Mouse (Mus musculus) layer of hippocampus, adult 9-11 months (tissue): ENCODE measurements at regions not wholly inside any gene's neighbourhood (a gene's known extent, or its start where the extent isn't known, plus 50 kb on each side); places are given as distances from the start of the nearest gene placed in this dataset.

Source experiments
- DNase-seq: peaks from one replicate; pipeline ENCODE4 v3.0.0; 2022

GRCm38 (mm10) chr12:69451110-69451509 is 78.9 kb upstream of the Gm9887 start:
- DNase-seq = no peak

- peak; percentile 70 for DNase-seq
Observed at GRCm38 (mm10) chr12:69447962-69448767, 75.9 kb upstream of the Gm9887 start.

GRCm38 (mm10) chr12:69447322-69447827 is 75.1 kb upstream of the Gm9887 start:
- peak; percentile 33 for DNase-seq

GRCm38 (mm10) chr12:69446468-69447321 is 74.4 kb upstream of the Gm9887 start:
- DNase-seq = peak; percentile 23

- no peak for DNase-seq
Observed at GRCm38 (mm10) chr12:69446085-69446467, 73.8 kb upstream of the Gm9887 start.

- no peak for DNase-seq
Observed at GRCm38 (mm10) chr12:69442321-69442720, 70.1 kb upstream of the Gm9887 start.

GRCm38 (mm10) chr12:69441764-69442163 is 69.5 kb upstream of the Gm9887 start:
- no peak for DNase-seq

- DNase-seq = no peak
Observed at GRCm38 (mm10) chr12:69438271-69438670, 66.0 kb upstream of the Gm9887 start.

GRCm38 (mm10) chr12:69436839-69437501 is 64.7 kb upstream of the Gm9887 start:
- peak; percentile 50 for DNase-seq

GRCm38 (mm10) chr12:69434315-69434714 is 62.1 kb upstream of the Gm9887 start:
- no peak for DNase-seq

- no peak for DNase-seq
Observed at GRCm38 (mm10) chr12:69432086-69432485, 59.8 kb upstream of the Gm9887 start.

- DNase-seq = no peak
Observed at GRCm38 (mm10) chr12:69428108-69428507, 55.9 kb upstream of the Gm9887 start.

- no peak for DNase-seq
Observed at GRCm38 (mm10) chr12:69425610-69426009, 53.4 kb upstream of the Gm9887 start.

GRCm38 (mm10) chr12:69424971-69425370 is 52.7 kb upstream of the Gm9887 start:
- DNase-seq = no peak
